Mouse (Mus musculus): ENCODE data around the gene Bicc1. TPM values are rescaled to one million over a fixed set of nuclear protein-coding genes. Genes with fewer than 3 reads are reported as not detected.

Bicc1 gene
- polyA plus RNA-seq, 1 experiment from 2014 or later = 7.0 TPM

- H3K9ac ChIP-seq (ENCODE audit: low read length) = no peak overlapping the region
- H3K4me3 ChIP-seq (ENCODE audit: low read depth, low read length) = no peak overlapping the region
- 82% methylated on average over 1 of the region's 1 CpGs for WGBS
- no peaks in the 10 kb centered on the region for H3K9me3 ChIP-seq (ENCODE audit: control insufficient read depth, low read length)
- no peak overlapping the region for H3K4me2 ChIP-seq (ENCODE audit: low read depth, low read length, severe bottlenecking)
- H3K4me1 ChIP-seq (replicated peaks; ENCODE audit: control insufficient read depth, insufficient read depth, low read length) = no peaks in the 10 kb centered on the region
- no peaks in the 10 kb centered on the region for H3K27me3 ChIP-seq (ENCODE audit: control insufficient read depth, insufficient read depth, low read length)
- no peaks in the 10 kb centered on the region for H3K36me3 ChIP-seq (ENCODE audit: control insufficient read depth, insufficient read depth, low read length)
- H3K27ac ChIP-seq (ENCODE audit: low read depth, low read length) = no peak overlapping the region
- ATAC-seq (replicated peaks; ENCODE audit: low FRiP score) (no peak), DNase-seq (ENCODE audit: low spot score) (no peak)
Observed at GRCm38 (mm10) chr10:71044410-71044809, 115.1 kb downstream of the Bicc1 start.

- Histone ChIP-seq H3K4me3 (ENCODE audit: low read depth, low read length) (no peak overlapping the region), H3K9ac (ENCODE audit: low read length) (no peak overlapping the region), H3K27me3 (ENCODE audit: control insufficient read depth, insufficient read depth, low read length) (no peaks in the 10 kb centered on the region), H3K4me2 (ENCODE audit: low read depth, low read length, severe bottlenecking) (no peak overlapping the region), H3K9me3 (ENCODE audit: control insufficient read depth, low read length) (no peaks in the 10 kb centered on the region), H3K36me3 (ENCODE audit: control insufficient read depth, insufficient read depth, low read length) (no peaks in the 10 kb centered on the region), H3K27ac (ENCODE audit: low read depth, low read length) (no peak overlapping the region), H3K4me1 (replicated peaks; ENCODE audit: control insufficient read depth, insufficient read depth, low read length) (no peaks in the 10 kb centered on the region)
- ATAC-seq (replicated peaks; ENCODE audit: low FRiP score) (no peak), DNase-seq (ENCODE audit: low spot score) (no peak)
- WGBS = 76% methylated on average over 4 of the region's 4 CpGs
Observed at GRCm38 (mm10) chr10:71041874-71042273, 117.6 kb downstream of the Bicc1 start.

- no peak overlapping the region for H3K4me3 ChIP-seq (ENCODE audit: low read depth, low read length)
- no peaks in the 10 kb centered on the region for H3K9me3 ChIP-seq (ENCODE audit: control insufficient read depth, low read length)
- H3K4me2 ChIP-seq (ENCODE audit: low read depth, low read length, severe bottlenecking) = no peak overlapping the region
- no peaks in the 10 kb centered on the region for H3K36me3 ChIP-seq (ENCODE audit: control insufficient read depth, insufficient read depth, low read length)
- DNase-seq (ENCODE audit: low spot score) (no peak), ATAC-seq (replicated peaks; ENCODE audit: low FRiP score) (no peak)
- no peak overlapping the region for H3K27ac ChIP-seq (ENCODE audit: low read depth, low read length)
- 86% methylated on average over 7 of the region's 7 CpGs for WGBS
- no peak overlapping the region for H3K9ac ChIP-seq (ENCODE audit: low read length)
- H3K27me3 ChIP-seq (ENCODE audit: control insufficient read depth, insufficient read depth, low read length) = no peaks in the 10 kb centered on the region
- H3K4me1 ChIP-seq (replicated peaks; ENCODE audit: control insufficient read depth, insufficient read depth, low read length) = no peaks in the 10 kb centered on the region
Observed at GRCm38 (mm10) chr10:71036484-71036883, 123.0 kb downstream of the Bicc1 start.

- 81% methylated on average over 4 of the region's 4 CpGs for WGBS
- ATAC-seq (replicated peaks; ENCODE audit: low FRiP score) (no peak), DNase-seq (ENCODE audit: low spot score) (no peak)
- Histone ChIP-seq H3K27me3 (ENCODE audit: control insufficient read depth, insufficient read depth, low read length) (no peaks in the 10 kb centered on the region), H3K4me2 (ENCODE audit: low read depth, low read length, severe bottlenecking) (no peak overlapping the region), H3K9me3 (ENCODE audit: control insufficient read depth, low read length) (no peaks in the 10 kb centered on the region), H3K4me3 (ENCODE audit: low read depth, low read length) (no peak overlapping the region), H3K4me1 (replicated peaks; ENCODE audit: control insufficient read depth, insufficient read depth, low read length) (no peaks in the 10 kb centered on the region), H3K36me3 (ENCODE audit: control insufficient read depth, insufficient read depth, low read length) (no peaks in the 10 kb centered on the region), H3K9ac (ENCODE audit: low read length) (no peak overlapping the region), H3K27ac (ENCODE audit: low read depth, low read length) (no peak overlapping the region)
Observed at GRCm38 (mm10) chr10:71028996-71029395, 130.5 kb downstream of the Bicc1 start.

GRCm38 (mm10) chr10:71028066-71028844 is 131.2 kb downstream of the Bicc1 start:
- no peak overlapping the region for H3K4me3 ChIP-seq (ENCODE audit: low read depth, low read length)
- H3K36me3 ChIP-seq (ENCODE audit: control insufficient read depth, insufficient read depth, low read length) = no peaks in the 10 kb centered on the region
- no peaks in the 10 kb centered on the region for H3K4me1 ChIP-seq (replicated peaks; ENCODE audit: control insufficient read depth, insufficient read depth, low read length)
- H3K27ac ChIP-seq (ENCODE audit: low read depth, low read length) = no peak overlapping the region
- no peak for DNase-seq (ENCODE audit: low spot score)
- H3K9me3 ChIP-seq (ENCODE audit: control insufficient read depth, low read length) = no peaks in the 10 kb centered on the region
- no peaks in the 10 kb centered on the region for H3K27me3 ChIP-seq (ENCODE audit: control insufficient read depth, insufficient read depth, low read length)
- ATAC-seq (replicated peaks; ENCODE audit: low FRiP score) = no peak
- H3K9ac ChIP-seq (ENCODE audit: low read length) = no peak overlapping the region
- H3K4me2 ChIP-seq (ENCODE audit: low read depth, low read length, severe bottlenecking) = no peak overlapping the region
- 77% methylated on average over 14 of the region's 14 CpGs for WGBS

- no peak overlapping the region for H3K9ac ChIP-seq (ENCODE audit: low read length)
- ATAC-seq (replicated peaks; ENCODE audit: low FRiP score) = no peak
- 93% methylated on average over 18 of the region's 18 CpGs for WGBS
- no peaks in the 10 kb centered on the region for H3K36me3 ChIP-seq (ENCODE audit: control insufficient read depth, insufficient read depth, low read length)
- H3K4me3 ChIP-seq (ENCODE audit: low read depth, low read length) = no peak overlapping the region
- no peak overlapping the region for H3K4me2 ChIP-seq (ENCODE audit: low read depth, low read length, severe bottlenecking)
- DNase-seq (ENCODE audit: low spot score) = no peak
- no peaks in the 10 kb centered on the region for H3K9me3 ChIP-seq (ENCODE audit: control insufficient read depth, low read length)
- H3K27ac ChIP-seq (ENCODE audit: low read depth, low read length) = no peak overlapping the region
- no peaks in the 10 kb centered on the region for H3K27me3 ChIP-seq (ENCODE audit: control insufficient read depth, insufficient read depth, low read length)
- no peaks in the 10 kb centered on the region for H3K4me1 ChIP-seq (replicated peaks; ENCODE audit: control insufficient read depth, insufficient read depth, low read length)
Observed at GRCm38 (mm10) chr10:71025131-71025894, 134.2 kb downstream of the Bicc1 start.

GRCm38 (mm10) chr10:71024681-71025080 is 134.8 kb downstream of the Bicc1 start:
- no peak overlapping the region for H3K4me3 ChIP-seq (ENCODE audit: low read depth, low read length)
- no peak overlapping the region for H3K9ac ChIP-seq (ENCODE audit: low read length)
- no peaks in the 10 kb centered on the region for H3K27me3 ChIP-seq (ENCODE audit: control insufficient read depth, insufficient read depth, low read length)
- DNase-seq (ENCODE audit: low spot score) (no peak), ATAC-seq (replicated peaks; ENCODE audit: low FRiP score) (no peak)
- no peak overlapping the region for H3K27ac ChIP-seq (ENCODE audit: low read depth, low read length)
- no peaks in the 10 kb centered on the region for H3K9me3 ChIP-seq (ENCODE audit: control insufficient read depth, low read length)
- no peaks in the 10 kb centered on the region for H3K36me3 ChIP-seq (ENCODE audit: control insufficient read depth, insufficient read depth, low read length)
- H3K4me2 ChIP-seq (ENCODE audit: low read depth, low read length, severe bottlenecking) = no peak overlapping the region
- 87% methylated on average over 9 of the region's 9 CpGs for WGBS
- H3K4me1 ChIP-seq (replicated peaks; ENCODE audit: control insufficient read depth, insufficient read depth, low read length) = no peaks in the 10 kb centered on the region

- Histone ChIP-seq H3K27me3 (ENCODE audit: control insufficient read depth, insufficient read depth, low read length) (no peaks in the 10 kb centered on the region), H3K9me3 (ENCODE audit: control insufficient read depth, low read length) (no peaks in the 10 kb centered on the region), H3K4me3 (ENCODE audit: low read depth, low read length) (no peak overlapping the region), H3K4me2 (ENCODE audit: low read depth, low read length, severe bottlenecking) (no peak overlapping the region), H3K27ac (ENCODE audit: low read depth, low read length) (no peak overlapping the region), H3K36me3 (ENCODE audit: control insufficient read depth, insufficient read depth, low read length) (no peaks in the 10 kb centered on the region), H3K4me1 (replicated peaks; ENCODE audit: control insufficient read depth, insufficient read depth, low read length) (no peaks in the 10 kb centered on the region), H3K9ac (ENCODE audit: low read length) (no peak overlapping the region)
- WGBS = 85% methylated on average over 3 of the region's 3 CpGs
- ATAC-seq (replicated peaks; ENCODE audit: low FRiP score) (no peak), DNase-seq (ENCODE audit: low spot score) (no peak)
Observed at GRCm38 (mm10) chr10:71023471-71023870, 136.0 kb downstream of the Bicc1 start.
